Mouse (Mus musculus) adrenal gland, adult 18-20 months (tissue): Measurements from ENCODE around the gene Oas1g. TPM values are rescaled to one million over a fixed set of nuclear protein-coding genes. Genes with fewer than 3 reads are reported as not detected.

Experiments used
- DNase-seq, 2 experiments: peaks; one replicate each; pipeline ENCODE4 v3.0.0; 2021 to 2022; ENCODE audit warnings: low spot score in 2 of 2
- microRNA-seq, 2 experiments: library from miRNA; unstranded; fragments of <30 nt; microRNA quantifications; one replicate each; pipeline ENCODE4 v1.2.0; 2021; ENCODE audit warnings: borderline number of aligned reads in 2 of 2
- total RNA-seq, 2 experiments: library from RNA; stranded (reverse); gene quantifications; 1 replicate in 1 of 2; 2 replicates in 1 of 2; pipeline ENCODE4 v1.2.3; 2021

The Oas1g gene
- total RNA-seq, 2 experiments from 2014 or later = 0.90 to 1.2 TPM

DNA sequence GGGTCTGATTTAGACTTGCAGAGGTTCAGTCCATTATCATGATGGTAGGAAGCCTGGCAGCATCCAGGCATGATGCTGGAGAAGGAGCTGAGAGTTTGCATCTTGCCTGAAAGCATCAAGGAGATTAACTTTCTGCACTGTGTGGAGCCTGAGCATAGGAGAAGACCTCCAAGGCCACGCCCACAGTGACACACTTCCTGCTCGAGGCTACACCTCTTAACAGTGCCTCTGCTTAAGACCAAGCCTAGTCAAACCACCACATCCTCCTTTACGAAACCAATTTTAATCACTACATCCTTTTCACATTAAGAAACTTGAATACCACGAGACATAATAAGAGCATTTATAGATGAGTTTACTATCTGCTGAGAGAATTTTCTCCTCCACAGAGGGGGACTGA is 56.4 kb downstream of the Oas1g start:
- DNase-seq = no peak

Small RNA genes lying within 50 kb of the gene (microRNA-seq; reads per million reads assigned to microRNA genes)
- 0 reads per million in 2 experiments for gene Gm22907

Other genes with a start within 250 kb of the Oas1g start
- gene Rasal1, start 238.8 kb downstream of the Oas1g start, total RNA-seq = 10 to 100 TPM in 1 of 2 experiments, 1 to 10 TPM in 1; 4.3 to 14.1 TPM
- gene Dtx1, start 175.7 kb downstream of the Oas1g start, total RNA-seq = 10 to 100 TPM in 1 of 2 experiments, 1 to 10 TPM in 1; 6.0 to 12.3 TPM
- gene Oas2, start 137.8 kb downstream of the Oas1g start, total RNA-seq = 1 to 10 TPM in 1 of 2 experiments, under 1 TPM in 1; 0.99 to 1.1 TPM
- under 1 TPM; 0.50 to 0.64 TPM for gene Oas3, start 110.0 kb downstream of the Oas1g start, total RNA-seq
- not detected for gene Oas1e, start 92.1 kb downstream of the Oas1g start, total RNA-seq
- under 1 TPM; 0.46 to 0.64 TPM for gene Oas1c, start 75.1 kb downstream of the Oas1g start, total RNA-seq
- not detected for gene Oas1f, start 40.2 kb downstream of the Oas1g start, total RNA-seq
- not detected for gene Oas1h, start 26.2 kb downstream of the Oas1g start, total RNA-seq
- 1 to 10 TPM; 2.4 to 2.8 TPM for gene Oas1a, start 19.9 kb upstream of the Oas1g start, total RNA-seq
- gene Oas1d, start 26.9 kb upstream of the Oas1g start, total RNA-seq = not detected
- gene Rph3a, start 122.5 kb upstream of the Oas1g start, total RNA-seq = 1 to 10 TPM; 3.3 to 3.6 TPM